Mouse (Mus musculus): ENCODE results near the gene Eif4h.

Gene Eif4h

DNA sequence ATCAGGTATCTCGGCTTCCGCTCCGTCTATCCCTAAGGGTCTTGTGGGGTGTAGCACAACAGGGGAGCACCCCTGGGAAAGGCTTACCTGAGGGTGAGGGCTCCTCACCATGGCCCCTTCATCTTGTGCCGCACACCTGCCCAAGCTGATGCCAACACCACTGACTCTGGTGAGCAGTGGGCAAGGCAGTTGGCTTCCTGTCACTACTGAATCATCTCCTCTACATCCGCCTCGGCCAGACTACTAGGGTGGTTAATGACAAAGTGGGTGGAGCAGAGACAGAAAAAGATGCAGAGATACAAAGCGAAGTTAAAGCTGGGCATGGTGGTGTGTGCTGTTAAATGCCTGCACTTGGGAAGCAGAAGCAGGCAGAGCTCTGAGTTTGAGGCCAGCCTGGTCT is 24.5 kb downstream of the Eif4h start, which contains the start of gene Lat2:
TSS of gene Lat2 (minus strand) at position 224 of the 400 bp plus-strand sequence.
- in situ Hi-C loops (cut with MboI; ENCODE audit: low pct_unique_long_range_greater_than_20kb in 1 of 2, low sequenced_read_pairs in 2 of 2, unreplicated experiment in 1 of 2), result no loop called here

DNA sequence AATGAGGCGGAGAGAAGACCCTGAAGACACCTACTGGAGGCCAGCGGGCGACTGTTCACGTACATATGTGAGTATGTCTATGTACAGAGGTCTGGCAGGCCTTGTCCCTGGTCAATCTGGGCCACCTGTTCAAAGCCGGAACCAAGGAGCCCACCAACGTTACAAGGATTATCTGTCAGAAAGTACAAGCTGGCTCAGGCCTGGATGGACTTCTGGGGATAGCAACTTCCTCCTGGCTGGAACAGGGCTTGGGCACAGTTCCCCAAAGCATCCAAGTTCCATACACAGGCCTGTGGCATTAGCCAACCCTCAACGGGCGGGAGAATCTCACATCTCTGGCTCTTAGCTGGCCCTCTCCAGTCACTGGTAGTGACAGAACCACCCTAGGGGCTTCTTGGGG is 25.0 kb downstream of the Eif4h start:
- in situ Hi-C loops (cut with MboI; ENCODE audit: low pct_unique_long_range_greater_than_20kb in 1 of 2, low sequenced_read_pairs in 2 of 2, unreplicated experiment in 1 of 2), result no loop called here

DNA sequence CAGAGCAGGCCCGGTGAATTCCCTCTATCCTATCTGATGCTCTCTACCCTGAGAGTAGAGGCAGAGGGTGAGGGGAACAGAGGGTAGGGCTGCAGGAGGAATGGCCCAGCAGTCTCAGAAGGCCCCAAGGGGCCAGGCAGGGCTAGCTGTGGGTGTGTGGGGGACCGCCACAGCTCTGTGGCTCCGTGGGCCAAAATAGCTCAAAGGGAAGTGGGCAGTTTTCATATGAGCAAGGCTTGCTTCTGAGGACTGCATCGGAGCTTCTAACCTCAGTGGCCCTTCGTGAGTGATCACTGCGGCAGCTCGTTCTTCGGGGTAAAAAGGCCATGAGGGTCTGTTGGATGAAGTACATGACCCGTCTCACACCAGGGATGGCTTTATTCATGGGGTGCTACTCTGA is 25.6 kb downstream of the Eif4h start:
- in situ Hi-C loops (cut with MboI; ENCODE audit: low pct_unique_long_range_greater_than_20kb in 1 of 2, low sequenced_read_pairs in 2 of 2, unreplicated experiment in 1 of 2), result no loop called here

DNA sequence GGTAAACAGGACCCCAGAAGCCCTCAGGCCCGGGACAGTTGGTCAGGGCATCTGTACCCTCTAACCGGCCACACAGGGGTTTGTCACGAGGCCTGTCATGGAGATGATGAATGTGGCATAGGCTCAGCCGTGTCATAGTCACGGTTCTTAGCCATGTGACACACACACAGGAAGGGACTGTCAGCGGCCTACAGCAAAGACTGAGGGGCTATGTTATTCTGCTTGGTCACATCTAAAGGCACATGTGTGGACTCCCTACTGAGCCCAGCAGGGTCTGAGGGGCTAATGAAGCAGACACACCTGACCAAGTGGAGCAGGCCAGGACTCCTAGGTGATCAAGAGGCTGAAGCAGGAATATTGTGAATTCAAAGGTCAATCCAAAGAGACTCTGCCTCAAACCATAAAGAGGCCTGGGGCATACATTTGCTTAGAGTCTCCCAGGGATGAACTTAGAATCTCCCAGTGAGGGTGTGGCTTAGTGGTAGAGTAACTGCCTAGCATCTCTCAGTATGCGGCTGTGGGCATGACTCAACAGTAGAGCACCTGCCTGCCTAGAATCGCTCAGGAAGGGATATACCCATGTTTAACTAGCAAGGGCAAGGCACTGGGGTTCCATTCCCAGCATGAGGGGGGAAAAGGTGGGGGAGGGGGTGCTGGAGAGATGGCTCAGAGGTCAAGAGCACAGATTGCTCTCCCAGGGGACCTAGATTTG is 27.3 kb downstream of the Eif4h start:
- in situ Hi-C loops (cut with MboI; ENCODE audit: low pct_unique_long_range_greater_than_20kb in 1 of 2, low sequenced_read_pairs in 2 of 2, unreplicated experiment in 1 of 2), result no loop called here

DNA sequence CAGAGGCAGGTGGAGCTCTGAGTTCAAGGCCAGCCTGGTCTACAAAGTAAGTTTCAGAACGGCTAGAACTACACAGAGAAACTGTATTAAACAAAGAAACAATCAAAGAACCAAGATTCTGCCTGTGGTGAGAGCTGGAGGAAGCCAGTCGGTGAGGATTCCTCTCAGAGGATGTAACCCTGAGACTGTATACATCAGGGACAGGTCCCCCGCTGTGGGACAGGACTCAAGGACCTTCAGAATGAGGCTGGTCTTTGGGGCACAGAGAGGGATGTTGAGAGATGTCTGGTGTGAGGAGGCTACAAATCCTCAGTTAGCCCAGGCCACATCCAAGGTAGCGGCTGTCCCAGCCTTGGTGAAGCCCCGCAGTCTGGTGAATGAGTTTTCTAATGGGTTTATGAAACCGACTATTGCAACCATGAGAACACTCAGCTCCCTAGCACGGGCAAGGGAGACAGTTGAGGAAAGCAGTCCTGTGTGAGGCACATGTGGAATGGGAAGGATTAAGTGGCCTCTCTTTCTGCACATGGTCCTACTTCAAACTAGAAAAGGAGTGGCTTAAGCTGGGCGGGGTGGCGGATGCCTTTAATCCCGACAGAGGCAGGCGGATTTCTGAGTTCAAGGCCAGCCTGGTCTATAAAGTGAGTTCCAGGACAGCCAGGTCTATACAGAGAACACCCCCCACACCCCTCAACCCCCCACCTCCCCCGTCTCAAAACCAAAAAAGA is 29.2 kb downstream of the Eif4h start:
- in situ Hi-C loops (cut with MboI; ENCODE audit: low pct_unique_long_range_greater_than_20kb in 1 of 2, low sequenced_read_pairs in 2 of 2, unreplicated experiment in 1 of 2), result no loop called here

DNA sequence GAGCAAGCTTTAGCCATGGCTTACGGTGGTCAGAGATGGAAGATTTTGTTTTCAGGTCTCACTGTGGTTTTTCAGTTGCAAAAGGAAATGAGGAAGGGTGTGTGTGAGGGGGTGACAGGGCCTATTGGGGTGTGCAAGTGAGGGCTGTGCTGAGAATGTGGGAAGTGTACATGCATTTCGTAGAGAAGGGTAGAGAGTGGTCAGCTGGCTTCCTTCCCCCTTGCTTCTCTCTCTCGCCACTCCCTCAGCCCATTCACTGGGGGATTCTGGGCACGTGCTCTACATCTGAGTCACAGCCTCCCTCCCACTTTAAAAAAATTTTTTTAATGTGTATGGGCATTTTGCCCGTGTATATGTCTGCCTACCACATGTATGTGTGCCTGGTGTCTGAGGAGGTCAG is 32.2 kb downstream of the Eif4h start:
- in situ Hi-C loops (cut with MboI; ENCODE audit: low pct_unique_long_range_greater_than_20kb in 1 of 2, low sequenced_read_pairs in 2 of 2, unreplicated experiment in 1 of 2), result no loop called here

DNA sequence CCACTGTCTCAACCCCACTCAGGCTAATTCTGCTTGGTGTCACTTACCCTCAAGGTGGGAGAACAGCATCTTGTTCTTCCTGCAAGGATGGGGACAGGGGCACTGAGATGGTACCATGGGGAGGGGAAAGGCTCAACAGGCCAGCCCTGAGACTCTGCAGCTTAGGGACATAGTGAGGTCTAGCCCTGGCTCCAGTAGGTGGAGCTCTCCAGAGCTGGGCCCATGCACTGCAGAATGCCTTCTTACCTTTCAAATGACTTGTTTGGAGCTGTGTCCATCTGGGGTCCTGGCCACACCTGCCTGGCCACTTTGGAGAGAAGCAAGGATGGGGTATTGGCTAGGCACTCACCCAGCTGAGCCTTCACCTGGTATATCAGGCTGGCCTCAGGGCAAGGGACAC is 33.0 kb downstream of the Eif4h start:
- in situ Hi-C loops (cut with MboI; ENCODE audit: low pct_unique_long_range_greater_than_20kb in 1 of 2, low sequenced_read_pairs in 2 of 2, unreplicated experiment in 1 of 2), result no loop called here

DNA sequence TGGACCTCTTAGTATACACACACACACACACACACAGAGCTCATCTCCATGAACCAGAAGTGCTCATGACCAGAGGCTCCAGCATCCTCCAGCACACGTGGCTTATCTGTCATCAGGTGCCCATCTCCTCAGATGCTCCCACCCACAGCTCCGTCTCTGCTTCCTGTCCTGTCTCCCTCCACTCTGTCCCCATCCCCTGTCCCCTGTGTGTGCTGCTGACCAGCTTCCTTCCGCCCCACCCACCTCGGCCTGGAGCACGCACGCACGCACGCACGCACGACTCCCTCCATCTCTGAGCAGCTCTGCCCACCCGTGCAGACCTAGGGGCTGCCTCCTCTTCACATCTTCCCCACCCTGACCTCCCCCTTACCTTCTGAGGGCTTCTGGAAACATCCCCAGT is 34.9 kb downstream of the Eif4h start:
- in situ Hi-C loops (cut with MboI; ENCODE audit: low pct_unique_long_range_greater_than_20kb in 1 of 2, low sequenced_read_pairs in 2 of 2, unreplicated experiment in 1 of 2), result no loop called here

DNA sequence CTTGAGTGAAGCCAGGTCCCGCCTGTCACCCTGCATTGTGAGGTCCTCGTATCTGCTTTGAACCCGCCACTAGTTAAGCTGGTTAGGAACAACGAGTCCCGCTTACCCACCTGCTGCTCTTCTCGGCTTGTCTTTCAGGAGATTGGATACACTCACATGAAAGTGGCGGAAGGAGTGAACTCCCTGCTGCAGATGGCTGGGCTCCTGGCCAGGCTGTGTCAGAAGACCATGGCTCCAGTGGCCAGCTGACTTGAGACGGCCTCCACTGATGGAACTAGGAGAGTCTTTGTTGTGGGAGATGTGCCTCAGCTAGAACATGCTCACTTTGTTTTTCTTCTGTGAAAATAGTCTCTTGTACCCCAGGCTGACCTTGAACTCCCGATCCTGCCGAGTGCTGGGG is 41.6 kb downstream of the Eif4h start:
- in situ Hi-C loops (cut with MboI; ENCODE audit: low pct_unique_long_range_greater_than_20kb in 1 of 2, low sequenced_read_pairs in 2 of 2, unreplicated experiment in 1 of 2), result no loop called here

DNA sequence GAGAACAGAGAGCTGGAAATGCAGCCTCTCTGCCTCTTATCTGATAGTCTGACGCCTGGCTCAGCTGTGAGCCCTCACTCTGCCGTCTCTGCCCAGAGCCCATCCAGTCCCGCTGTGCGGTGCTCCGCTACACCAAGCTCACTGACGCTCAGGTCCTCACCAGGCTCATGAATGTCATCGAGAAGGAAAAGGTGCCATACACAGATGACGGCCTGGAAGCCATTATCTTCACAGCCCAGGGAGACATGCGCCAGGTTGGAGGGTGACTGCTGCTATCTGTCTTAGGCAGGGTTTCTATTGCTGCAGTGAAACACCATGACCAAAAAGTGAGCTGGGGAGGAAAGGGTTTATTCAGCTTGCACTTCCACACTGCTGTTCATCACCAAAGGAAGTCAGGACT is 46.2 kb downstream of the Eif4h start:
- in situ Hi-C loops (cut with MboI; ENCODE audit: low pct_unique_long_range_greater_than_20kb in 1 of 2, low sequenced_read_pairs in 2 of 2, unreplicated experiment in 1 of 2), result no loop called here

DNA sequence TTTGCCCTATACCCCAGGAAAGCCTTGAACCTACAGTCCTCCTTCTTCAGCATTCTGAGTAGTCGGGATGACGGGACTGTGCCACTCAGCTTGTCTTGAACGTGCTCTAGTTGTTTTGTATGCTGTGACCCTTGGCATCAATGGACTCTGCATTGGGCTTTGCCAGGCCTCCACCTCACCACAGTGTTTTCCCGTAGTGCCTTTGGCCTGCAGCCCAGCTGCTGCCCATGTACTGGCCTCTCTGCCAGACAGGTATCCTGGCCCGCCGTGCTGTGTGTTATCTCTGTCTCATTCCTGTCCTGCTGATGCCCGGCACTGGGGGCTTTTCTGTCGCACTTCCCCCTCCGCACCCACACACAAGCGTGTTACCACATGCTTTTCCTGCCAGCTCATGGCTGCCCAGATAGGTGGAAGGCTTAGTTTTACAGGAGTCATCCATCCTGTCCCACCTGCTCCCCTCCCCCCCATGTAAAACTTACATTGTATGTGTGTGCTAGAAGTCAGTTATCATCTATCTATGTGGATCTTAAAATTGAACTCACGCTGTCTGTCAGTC is 47.2 kb downstream of the Eif4h start:
- in situ Hi-C loops (cut with MboI; ENCODE audit: low pct_unique_long_range_greater_than_20kb in 1 of 2, low sequenced_read_pairs in 2 of 2, unreplicated experiment in 1 of 2), result no loop called here

DNA sequence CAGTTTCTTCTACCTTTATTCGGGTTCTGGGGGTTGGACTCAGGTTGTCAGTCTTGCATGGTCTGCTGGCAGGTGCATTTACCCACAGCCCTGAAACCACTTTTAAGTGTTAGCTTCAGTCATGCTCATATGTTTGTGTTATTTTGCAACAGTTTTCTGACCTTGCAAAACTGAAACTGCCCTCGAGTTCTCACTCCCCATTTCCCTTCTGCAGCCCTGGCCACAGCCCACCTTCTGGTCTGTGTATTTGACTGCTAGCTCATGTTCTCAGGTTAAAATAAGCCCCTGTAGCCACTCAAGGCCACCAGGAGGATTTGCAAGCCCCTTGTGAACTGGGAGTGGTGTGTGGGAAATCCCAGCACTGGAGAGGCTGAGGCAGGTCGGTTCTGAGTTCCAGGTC is 49.4 kb downstream of the Eif4h start:
- in situ Hi-C loops (cut with MboI; ENCODE audit: low pct_unique_long_range_greater_than_20kb in 1 of 2, low sequenced_read_pairs in 2 of 2, unreplicated experiment in 1 of 2), result no loop called here

DNA sequence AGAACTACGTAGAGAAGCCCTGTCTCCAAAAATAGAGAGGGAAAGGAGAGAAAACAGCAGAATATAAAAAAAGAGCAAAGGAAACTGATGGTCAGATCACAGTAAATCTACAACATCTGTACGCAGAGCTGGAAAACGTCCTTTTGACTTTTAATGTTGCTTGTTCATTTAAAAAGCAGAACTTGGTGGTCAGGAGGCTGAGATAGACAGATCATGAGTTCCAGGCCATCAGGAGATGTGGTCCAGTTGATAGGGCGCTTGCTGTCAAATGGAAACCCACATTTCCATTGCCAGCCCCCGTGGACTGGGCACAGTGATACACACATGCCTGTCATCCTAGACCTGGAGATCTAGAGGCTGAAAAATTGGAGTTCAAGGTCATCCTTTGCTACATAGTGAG is 54.5 kb downstream of the Eif4h start:
- in situ Hi-C loops (cut with MboI; ENCODE audit: low pct_unique_long_range_greater_than_20kb in 1 of 2, low sequenced_read_pairs in 2 of 2, unreplicated experiment in 1 of 2), result no loop called here

DNA sequence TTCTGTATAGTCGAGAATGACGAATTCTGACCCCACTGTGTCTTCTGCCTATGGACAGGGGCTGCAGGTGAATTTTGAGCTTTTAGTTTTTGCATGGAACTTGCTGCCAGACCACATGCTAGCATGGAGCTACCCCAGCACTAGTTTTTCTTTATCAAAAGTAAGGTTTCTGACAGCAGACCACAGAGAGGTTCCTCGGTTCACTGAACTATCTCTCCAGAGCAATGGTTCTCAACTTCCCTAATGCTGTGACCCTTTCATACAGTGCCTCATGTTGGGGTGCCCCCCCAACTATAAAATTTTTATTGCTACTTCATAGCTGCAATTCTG is 55.4 kb downstream of the Eif4h start:
- in situ Hi-C loops (cut with MboI; ENCODE audit: low pct_unique_long_range_greater_than_20kb in 1 of 2, low sequenced_read_pairs in 2 of 2, unreplicated experiment in 1 of 2), result no loop called here

DNA sequence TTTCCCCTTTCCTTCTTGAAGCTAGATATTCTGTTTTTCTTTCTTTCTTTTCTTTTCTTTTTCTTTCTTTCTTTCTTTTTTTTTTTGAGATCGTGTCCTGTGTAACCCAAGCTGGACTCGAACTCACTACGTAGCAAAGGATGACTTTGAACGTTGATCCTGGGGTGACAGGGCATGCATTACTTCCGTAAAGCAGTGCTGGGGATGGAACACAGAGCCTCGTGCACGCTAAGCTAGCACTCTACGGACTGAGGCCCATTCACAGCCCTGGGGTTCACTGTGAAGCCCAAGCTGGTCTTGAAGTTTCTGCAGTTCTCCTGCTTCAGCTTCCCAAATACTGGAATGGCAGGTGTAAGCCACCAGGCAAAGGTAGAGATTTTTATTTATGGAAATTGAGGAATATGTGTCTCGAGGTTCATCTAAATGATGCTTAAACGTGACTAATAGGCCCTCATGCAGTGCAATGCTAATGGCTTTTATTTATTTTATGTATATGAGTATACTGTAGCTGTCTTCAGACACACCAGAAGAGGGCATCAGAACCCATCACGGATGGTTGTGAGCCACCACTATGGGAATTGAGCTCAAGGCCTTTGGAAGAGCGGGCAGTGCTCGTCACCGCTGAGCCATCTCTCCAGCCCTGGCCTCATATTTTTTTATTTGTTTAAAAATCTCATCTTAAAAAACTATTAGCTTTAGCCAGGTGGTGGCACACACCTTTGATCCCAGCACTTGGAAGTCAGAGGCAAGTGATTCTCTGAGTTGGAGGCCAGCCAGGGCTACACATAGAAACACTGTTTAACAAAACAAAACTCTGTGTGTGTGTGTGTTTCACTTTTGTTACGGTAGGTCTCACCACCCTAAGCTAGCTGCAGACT is 56.0 kb downstream of the Eif4h start:
- in situ Hi-C loops (cut with MboI; ENCODE audit: low pct_unique_long_range_greater_than_20kb in 1 of 2, low sequenced_read_pairs in 2 of 2, unreplicated experiment in 1 of 2), result no loop called here

DNA sequence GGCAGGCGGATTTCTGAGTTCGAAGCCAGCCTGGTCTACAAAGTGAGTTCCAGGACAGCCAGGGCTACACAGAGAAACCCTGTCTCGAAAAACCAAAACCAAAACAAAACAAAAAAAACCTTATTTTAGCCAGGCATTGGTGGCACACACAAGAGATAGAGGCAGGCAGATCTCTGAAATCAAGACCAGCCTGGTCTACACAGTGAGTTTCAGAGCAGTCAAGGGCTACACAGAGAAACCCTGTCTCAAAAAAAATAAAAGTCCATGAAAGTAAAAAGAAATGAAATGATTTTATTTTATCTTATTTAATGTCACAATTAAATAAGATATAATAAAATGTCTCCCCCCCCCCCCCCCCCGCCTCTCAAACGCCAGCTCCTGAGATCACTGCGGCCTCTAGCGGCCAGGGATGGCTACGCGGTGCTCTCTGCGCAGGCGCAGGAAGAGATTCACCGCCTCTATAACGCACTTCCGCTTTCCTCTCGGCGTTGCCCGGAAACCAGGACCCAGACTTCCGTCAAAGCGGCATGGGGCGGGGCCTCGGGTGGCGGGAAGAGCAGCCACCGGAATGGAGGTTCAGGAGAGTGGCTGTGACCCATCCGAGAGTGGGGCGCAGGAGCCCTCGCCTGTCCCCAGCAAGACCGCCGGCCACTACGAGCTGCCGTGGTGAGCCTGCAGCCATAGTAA is 56.9 kb downstream of the Eif4h start:
- in situ Hi-C loops (cut with MboI; ENCODE audit: low pct_unique_long_range_greater_than_20kb in 1 of 2, low sequenced_read_pairs in 2 of 2, unreplicated experiment in 1 of 2), result no loop called here

DNA sequence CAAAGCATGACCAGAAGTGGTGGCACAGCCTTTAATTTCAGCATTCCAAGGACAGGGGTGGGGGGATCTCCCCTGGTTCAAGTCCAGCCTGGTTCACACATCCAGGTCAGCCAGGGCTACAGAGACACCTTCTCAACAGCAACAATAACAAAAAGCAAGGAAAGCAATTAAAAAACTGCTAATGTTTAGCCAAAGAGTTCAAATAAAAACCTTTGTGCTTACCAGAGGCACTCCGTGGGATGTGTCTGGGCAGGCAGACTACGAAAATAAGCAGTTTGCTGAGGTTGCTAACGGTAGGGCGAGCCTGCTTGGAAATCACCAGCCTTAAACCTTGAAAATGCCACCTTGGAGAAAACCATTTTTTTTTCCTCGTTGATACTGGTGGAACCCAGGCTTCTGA is 58.1 kb downstream of the Eif4h start, which contains the start of gene Rfc2:
TSS of gene Rfc2 (plus strand) at position 221 of the 400 bp plus-strand sequence.
- in situ Hi-C loops (cut with MboI; ENCODE audit: low pct_unique_long_range_greater_than_20kb in 1 of 2, low sequenced_read_pairs in 2 of 2, unreplicated experiment in 1 of 2), result no loop called here

DNA sequence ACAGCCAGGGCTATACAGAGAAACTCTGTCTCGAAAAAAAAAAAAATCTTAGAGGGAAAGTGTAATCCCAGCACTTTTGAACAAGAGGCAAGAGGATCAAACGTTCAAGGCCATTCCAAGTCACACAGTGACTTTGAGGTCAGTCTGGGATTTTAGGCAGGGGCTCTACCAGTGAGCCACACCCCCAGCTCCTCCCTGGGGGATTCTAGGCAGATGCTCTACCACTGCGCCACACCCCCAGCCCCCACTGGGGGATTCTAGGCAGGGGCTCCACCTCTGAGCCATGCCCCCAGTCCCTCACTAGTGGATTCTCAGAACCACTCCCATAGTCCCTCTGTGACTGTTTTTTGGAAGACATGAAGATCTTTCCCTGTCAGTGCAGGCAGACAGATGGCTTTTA is 60.2 kb downstream of the Eif4h start:
- in situ Hi-C loops (cut with MboI; ENCODE audit: low pct_unique_long_range_greater_than_20kb in 1 of 2, low sequenced_read_pairs in 2 of 2, unreplicated experiment in 1 of 2), result loop anchor here (5.0 to 10.0 kb wide), 2 partner anchors 74 to 77 kb away; no protein-coding TSS in a partner anchor

Measured in mouse embryonic stem cell (cell line).